Mouse (Mus musculus) forebrain, embryonic 11.5 days (tissue): ENCODE data around the gene Mterf1a. TPM values are rescaled to one million over a fixed set of nuclear protein-coding genes. Genes with fewer than 3 reads are reported as not detected.
"Not testable (repeated sequence)": the region's sequence is repeated elsewhere in the genome, so short reads cannot be mapped to it uniquely, and the experiment has no call there.

Experiments
- ATAC-seq: fragments of 200-750 bp; cut with Nextera tagmentation; replicated peaks from 2 replicates; pipeline ENCODE4 v1.8.0; 2017; ENCODE audit warnings: moderate TSS enrichment; ENCODE audit not compliant: low FRiP score
- DNase-seq: peaks from one replicate; pipeline ENCODE4 v3.0.0-alpha.2; 2017; ENCODE audit warnings: low spot score
- H3K27ac ChIP-seq: fragments of 300-500 bp; sonication (generic); 2 replicates; pipeline ENCODE4 v1.5.1; 2014; ENCODE audit warnings: low read depth, low read length
- H3K27me3 ChIP-seq: fragments of 300-500 bp; sonication (generic); 2 replicates; pipeline ENCODE4 v1.6.1; 2014; ENCODE audit warnings: mild to moderate bottlenecking, low read length, mixed read lengths; ENCODE audit not compliant: control insufficient read depth, insufficient read depth
- H3K36me3 ChIP-seq: fragments of 300-500 bp; sonication (generic); 2 replicates; pipeline ENCODE4 v1.6.1; 2014; ENCODE audit warnings: mild to moderate bottlenecking, low read length, moderate library complexity, mixed read lengths; ENCODE audit not compliant: control insufficient read depth, insufficient read depth
- H3K4me1 ChIP-seq: fragments of 300-500 bp; sonication (generic); replicated peaks from 2 replicates; pipeline ENCODE4 v1.6.1; 2014; ENCODE audit warnings: low read length, mixed read lengths; ENCODE audit not compliant: control insufficient read depth, insufficient read depth
- H3K4me2 ChIP-seq: fragments of 300-500 bp; sonication (generic); 2 replicates; pipeline ENCODE4 v1.6.1; 2014; ENCODE audit warnings: low read depth, mild to moderate bottlenecking, low read length, moderate library complexity, mixed read lengths; ENCODE audit not compliant: severe bottlenecking
- H3K4me3 ChIP-seq: fragments of 300-500 bp; sonication (generic); 2 replicates; pipeline ENCODE4 v1.5.1; 2014; ENCODE audit warnings: low read depth, low read length
- H3K9ac ChIP-seq: fragments of 300-500 bp; sonication (generic); 2 replicates; pipeline ENCODE4 v1.6.1; 2014; ENCODE audit warnings: low read length
- H3K9me3 ChIP-seq: fragments of 300-500 bp; sonication (generic); 2 replicates; pipeline ENCODE4 v1.6.1; 2016; ENCODE audit warnings: low read length, mixed read lengths; ENCODE audit not compliant: control insufficient read depth
- WGBS: fragments of 180-500 bp; shearing (Covaris S2); extraction: QIAGEN DNeasy Blood & Tissue Kit; methylation state at CpG from one replicate; pipeline ENCODE4 v1.1.7; 2014; 5-methylcytosine and 5-hydroxymethylcytosine counted together
- polyA plus RNA-seq: library from polyadenylated mRNA; unstranded; fragments of >200 nt; fragmentation: Nextera tagmentation; extraction: Ambion mirVana; gene quantifications from 2 replicates; pipeline ENCODE4 v1.2.1, GENCODE M21; 2014

Gene Mterf1a
- polyA plus RNA-seq, 1 experiment from 2014 or later = 9.7 TPM

- not testable (repeated sequence) for H3K36me3 ChIP-seq, H3K4me2 ChIP-seq, H3K27ac ChIP-seq, ATAC-seq, H3K4me1 ChIP-seq, DNase-seq, H3K27me3 ChIP-seq, H3K9ac ChIP-seq, H3K4me3 ChIP-seq, H3K9me3 ChIP-seq
- WGBS = 84% methylated on average over 7 of the region's 7 CpGs
Observed at GRCm38 (mm10) chr5:3886862-3887261, 6.9 kb downstream of the Mterf1a start.

DNA sequence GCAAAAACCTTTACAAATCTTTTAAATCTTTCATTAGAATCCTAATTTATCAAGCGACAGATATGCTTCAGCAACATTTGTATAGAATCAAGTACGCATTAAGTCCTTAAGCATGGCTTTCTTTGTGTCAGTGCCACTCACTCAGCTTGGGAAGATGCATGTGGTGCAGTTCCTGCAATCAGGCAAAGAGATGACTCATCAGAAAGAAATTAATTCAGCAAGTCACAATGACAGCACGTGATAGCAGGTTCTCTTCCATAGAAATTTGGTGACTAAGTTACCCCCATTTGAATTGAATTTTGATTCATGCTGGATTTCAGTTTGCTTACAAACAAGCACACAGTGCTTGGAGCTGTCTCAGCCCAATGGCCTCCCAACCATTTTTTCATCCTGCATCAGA lies 20.2 kb downstream of the Mterf1a start:
- 76% methylated on average over 3 of the region's 3 CpGs for WGBS

DNA sequence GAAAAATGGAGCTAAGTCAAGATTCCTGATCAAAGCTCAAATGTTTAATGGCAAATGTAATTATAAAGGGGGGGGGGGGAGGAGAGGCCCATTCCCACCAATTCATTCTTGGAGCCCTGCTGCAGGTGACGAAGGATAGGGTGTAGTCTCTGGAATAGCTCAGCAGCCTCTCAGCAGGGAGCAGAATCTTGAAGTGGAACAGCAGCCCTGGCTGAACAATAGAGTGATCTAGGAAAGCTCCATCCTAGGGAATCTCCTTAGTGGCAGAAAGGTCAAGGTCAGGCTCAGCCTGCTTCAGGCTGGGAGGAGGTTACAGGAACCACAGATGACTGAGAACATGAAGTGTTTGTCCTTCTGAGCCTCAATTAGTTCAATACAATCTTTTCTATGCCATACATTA lies 21.4 kb downstream of the Mterf1a start:
- no peak for DNase-seq
- Histone ChIP-seq H3K9me3 (no peaks in the 10 kb centered on the region), H3K4me1 (no peaks in the 10 kb centered on the region), H3K4me2 (no peak overlapping the region), H3K27ac (no peak overlapping the region), H3K9ac (no peak overlapping the region), H3K27me3 (no peaks in the 10 kb centered on the region), H3K36me3 (no peaks in the 10 kb centered on the region), H3K4me3 (no peak overlapping the region)
- ATAC-seq = no peak
- WGBS = 20% methylated on average over 1 of the region's 1 CpGs

More for the DNA sequence above, 20.2 kb downstream of the Mterf1a start:
- Histone ChIP-seq H3K9me3 (no peaks in the 10 kb centered on the region), H3K9ac (no peak overlapping the region), H3K27me3 (no peaks in the 10 kb centered on the region), H3K4me2 (no peak overlapping the region), H3K27ac (no peak overlapping the region), H3K36me3 (no peaks in the 10 kb centered on the region), H3K4me1 (no peaks in the 10 kb centered on the region), H3K4me3 (no peak overlapping the region)
- DNase-seq = no peak
- ATAC-seq = no peak

DNA sequence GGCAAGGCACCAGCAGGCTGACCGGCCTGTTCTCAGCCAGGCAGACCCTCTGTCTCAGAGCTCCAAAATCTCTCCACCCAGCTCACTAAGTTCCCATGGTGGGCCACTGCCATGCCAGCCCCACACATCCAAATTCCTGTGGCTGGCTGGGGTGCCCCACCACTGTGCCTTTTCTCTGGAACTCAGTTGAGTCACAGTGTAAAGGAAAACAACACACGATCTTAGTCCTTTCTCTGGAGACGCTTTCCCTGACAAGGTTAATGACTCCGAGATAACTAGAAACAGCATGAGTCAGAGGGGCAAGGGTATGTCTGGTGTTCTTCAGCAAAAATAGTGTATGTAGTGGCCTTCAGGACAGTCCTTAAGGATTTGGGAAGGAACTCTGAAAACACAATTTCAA lies 23.6 kb downstream of the Mterf1a start:
- H3K4me3 ChIP-seq = no peak overlapping the region
- ATAC-seq = no peak
- no peaks in the 10 kb centered on the region for H3K9me3 ChIP-seq
- H3K36me3 ChIP-seq = no peaks in the 10 kb centered on the region
- DNase-seq = no peak
- no peak overlapping the region for H3K27ac ChIP-seq
- H3K9ac ChIP-seq = no peak overlapping the region
- H3K27me3 ChIP-seq = no peaks in the 10 kb centered on the region
- no peak overlapping the region for H3K4me2 ChIP-seq
- H3K4me1 ChIP-seq = no peaks in the 10 kb centered on the region
- WGBS = 82% methylated on average over 4 of the region's 4 CpGs

DNA sequence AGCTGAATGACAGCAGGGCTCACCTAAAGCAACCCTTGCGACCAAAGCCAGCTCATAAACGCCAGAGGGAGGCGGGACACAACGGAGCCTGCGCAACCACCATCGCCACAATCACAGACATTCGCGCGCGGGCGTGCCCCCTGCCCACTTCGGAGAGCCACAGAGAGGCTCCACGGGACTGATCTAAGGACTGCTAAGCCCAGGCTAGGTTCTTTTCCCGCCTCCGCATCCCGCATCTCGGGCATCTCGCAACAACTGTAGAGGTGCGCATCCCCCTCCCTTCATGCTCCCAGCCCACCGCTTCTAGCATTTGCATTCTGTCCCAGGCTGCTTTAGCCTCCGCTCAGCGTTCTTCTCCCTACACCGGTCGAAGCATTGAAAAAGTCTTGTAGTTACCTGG lies 48.7 kb downstream of the Mterf1a start, which contains the start of gene Lrrd1:
TSS of gene Lrrd1 (plus strand) at position 148 of the 400 bp plus-strand sequence.
- Histone ChIP-seq H3K4me3 (peak within 1 kb of the TSS; percentile 31), H3K9ac (peak within 1 kb of the TSS; percentile 59), H3K27ac (no peak within 1 kb of the TSS), H3K4me1 (no peaks in the 10 kb centered on the region), H3K27me3 (no peaks in the 10 kb centered on the region), H3K4me2 (peak within 1 kb of the TSS; percentile 59), H3K36me3 (no peaks in the 10 kb centered on the region), H3K9me3 (no peaks in the 10 kb centered on the region)
- DNase-seq (peak; percentile 62), ATAC-seq (peak; percentile 42; the same call in 1 of the 2 replicates)
- WGBS = 6% methylated on average over 24 of the region's 24 CpGs

Other genes with a start within 250 kb of the Mterf1a start
- not detected in 2 replicates for gene Tmbim7, start 242.8 kb downstream of the Mterf1a start, polyA plus RNA-seq
- gene Gatad1, start 236.7 kb downstream of the Mterf1a start, polyA plus RNA-seq = 75.4 and 79.5 TPM in 2 replicates
- gene Ankib1, start 91.0 kb downstream of the Mterf1a start, polyA plus RNA-seq = 17.0 and 18.3 TPM in 2 replicates
- 68.1 and 81.7 TPM in 2 replicates for gene Krit1, start 90.7 kb downstream of the Mterf1a start, polyA plus RNA-seq
- gene Lrrd1, start 48.8 kb downstream of the Mterf1a start, polyA plus RNA-seq = 0.09 and 0.16 TPM in 2 replicates
- gene Akap9, start 34.1 kb upstream of the Mterf1a start, polyA plus RNA-seq = 181 and 182 TPM in 2 replicates
- 148 and 151 TPM in 2 replicates for gene Cyp51, start 210.8 kb upstream of the Mterf1a start, polyA plus RNA-seq